Mouse (Mus musculus) left cerebral cortex, adult 9 months (tissue): ENCODE measurements around the gene Adora1.

Source experiments
- DNase-seq, 2 experiments: peaks; one replicate each; pipeline ENCODE4 v3.0.0; 2022; ENCODE audit warnings: low spot score in 2 of 2

The Adora1 gene

DNA sequence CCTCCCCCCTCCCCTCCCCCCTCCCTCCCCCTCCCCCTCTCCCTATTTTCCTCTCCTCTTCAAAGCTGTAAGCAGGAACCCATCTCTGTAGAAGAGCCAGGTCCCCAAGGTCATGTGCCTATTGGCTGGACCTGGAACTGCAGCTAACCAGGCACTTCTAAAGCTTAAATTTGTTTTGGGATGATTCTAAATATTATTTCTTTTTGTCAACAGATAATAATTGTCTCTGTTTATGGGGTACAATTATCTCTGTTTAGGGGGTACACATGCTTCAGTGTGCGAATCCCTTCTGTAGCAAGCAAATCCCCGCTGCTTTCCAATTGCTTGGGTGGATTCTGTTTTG is 18.6 kb downstream of the Adora1 start:
- no peak for DNase-seq

DNA sequence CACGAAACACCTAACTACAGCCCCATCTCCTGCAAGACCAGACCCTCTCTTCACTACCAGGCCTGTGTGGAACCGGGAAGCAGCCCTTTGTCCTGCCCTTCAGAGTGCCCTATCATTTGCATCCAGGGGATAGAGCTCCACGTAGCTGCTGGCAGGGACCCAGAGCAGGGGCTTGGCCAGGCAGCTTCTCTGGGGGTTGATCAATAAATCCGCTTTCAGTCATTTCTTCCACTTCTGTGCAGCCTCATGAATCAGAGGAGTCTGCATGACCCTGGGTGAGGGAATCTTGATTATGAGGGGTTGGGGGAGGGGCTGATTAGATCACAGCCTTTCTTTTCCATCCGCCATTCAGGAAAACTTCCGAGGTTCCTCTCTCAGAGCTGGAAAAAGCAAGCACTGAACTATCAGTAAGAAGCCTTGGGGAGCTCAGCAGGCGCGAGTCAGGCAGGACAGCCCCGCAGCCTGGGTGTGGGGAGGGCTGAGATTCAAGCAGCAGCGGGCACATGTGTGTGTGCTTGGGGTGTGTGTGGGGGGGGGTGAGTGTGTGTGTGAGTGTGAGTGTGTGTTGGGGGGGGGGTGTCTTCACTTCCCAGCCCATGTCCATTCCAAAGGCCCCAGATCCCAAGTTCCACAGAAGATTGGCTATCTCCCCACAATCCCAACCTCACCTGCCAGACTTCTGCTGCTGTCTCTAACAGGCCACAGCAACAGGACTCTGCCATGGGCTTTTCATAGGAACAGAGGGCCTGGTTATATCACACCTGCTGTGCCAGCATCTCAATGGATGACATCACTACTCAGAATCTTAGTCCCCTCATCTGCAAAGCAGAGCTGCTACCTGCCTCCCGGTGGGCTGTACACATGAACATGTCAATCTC is 19.2 kb downstream of the Adora1 start:
- no peak for DNase-seq

DNA sequence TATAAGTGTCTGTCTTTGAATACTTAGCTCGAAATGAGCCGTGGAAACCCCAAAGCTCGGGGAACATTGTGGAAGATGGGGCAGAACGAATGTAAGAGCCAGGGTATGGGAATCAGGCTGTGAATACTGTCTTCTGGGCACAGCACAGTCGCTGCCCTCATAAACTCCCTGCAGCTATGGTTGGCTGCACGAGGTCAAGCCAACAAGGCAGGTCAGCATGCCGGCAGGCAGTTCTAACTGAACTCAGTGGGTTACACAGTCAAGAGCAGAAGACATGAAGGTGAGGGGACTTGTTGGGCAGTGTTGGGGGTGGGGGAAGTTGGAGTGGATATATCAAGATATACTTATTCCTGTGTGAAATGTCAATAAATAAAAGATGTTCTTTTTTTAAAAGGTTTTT is 20.2 kb downstream of the Adora1 start:
- no peak for DNase-seq

DNA sequence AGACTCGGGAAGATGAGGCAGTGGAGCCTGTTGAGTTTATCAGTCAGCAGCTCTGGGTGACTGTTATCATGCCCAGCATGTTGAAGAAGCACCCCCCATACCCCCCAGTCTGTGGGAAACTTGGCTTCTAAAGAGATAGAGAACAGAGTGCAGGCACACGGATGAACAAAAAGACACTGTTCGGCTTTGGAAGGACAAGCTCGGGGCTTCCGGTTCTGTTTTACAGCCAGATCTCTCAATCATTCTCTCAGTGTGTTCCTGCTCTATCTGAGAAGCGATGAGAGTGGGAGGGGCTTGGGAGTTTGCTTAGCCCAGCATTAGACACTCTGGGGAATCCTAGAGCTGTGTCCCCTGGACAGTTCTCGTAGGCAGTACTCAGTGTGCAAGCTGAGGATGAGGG is 21.8 kb downstream of the Adora1 start:
- DNase-seq, result no peak

DNA sequence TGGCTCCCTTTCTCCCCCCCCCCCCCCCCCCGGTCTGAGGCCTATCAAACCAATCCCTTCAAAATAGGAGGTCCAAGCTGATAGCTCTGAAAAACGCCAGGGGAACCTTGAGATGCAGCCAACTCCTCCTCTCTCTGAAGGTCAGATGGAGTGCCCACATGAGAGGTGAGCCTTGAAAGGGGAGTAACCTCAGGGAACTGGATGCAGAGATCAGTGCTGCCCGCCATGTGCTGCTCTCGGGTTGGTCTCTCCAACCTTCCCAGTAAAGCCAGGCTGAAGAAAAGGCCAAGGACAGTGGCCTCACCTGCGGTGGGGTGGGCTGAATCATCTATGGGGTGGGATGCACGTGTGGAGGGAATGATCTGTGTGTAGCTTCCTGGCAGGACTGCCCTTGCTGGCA is 22.9 kb downstream of the Adora1 start:
- DNase-seq, result no peak

DNA sequence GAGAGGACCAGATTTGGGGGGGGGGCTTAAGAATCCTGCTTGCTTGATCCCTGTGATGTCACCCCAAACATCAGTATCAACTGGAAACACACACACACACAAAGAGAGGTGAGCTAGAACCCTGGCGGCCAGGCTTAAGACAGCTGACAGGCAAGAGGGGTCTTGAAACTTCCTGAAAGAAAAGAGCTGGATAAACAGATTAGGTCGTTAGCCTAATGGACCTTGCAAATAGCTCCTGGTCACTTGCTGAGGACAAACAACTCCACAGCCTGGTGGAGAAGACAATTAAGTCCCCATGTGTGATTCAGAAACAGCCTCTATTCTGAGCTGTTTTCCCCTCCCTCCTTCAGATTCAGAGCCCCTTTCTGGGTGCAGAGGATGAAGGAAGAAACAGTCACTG is 23.6 kb downstream of the Adora1 start:
- DNase-seq, result no peak

DNA sequence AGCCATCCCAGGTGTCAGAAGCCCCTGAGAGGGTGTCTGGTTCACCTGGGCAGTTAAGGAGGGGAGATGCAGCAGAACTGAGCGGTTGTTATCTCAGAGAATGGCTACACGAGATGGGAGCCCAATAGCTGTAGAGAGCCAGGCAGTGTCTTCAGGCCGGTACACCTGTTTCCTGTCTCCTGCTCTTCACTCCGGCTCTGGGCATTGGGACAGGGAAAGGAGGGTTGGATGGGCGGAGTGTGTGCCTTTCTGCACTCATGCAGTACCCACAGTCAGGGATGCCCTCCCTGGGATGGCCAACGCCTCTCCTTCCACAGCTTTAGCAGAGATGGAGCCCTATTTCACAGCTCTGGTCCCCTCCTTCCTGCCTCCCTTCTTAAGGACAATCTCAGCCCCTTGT is 24.2 kb downstream of the Adora1 start:
- no peak for DNase-seq

DNA sequence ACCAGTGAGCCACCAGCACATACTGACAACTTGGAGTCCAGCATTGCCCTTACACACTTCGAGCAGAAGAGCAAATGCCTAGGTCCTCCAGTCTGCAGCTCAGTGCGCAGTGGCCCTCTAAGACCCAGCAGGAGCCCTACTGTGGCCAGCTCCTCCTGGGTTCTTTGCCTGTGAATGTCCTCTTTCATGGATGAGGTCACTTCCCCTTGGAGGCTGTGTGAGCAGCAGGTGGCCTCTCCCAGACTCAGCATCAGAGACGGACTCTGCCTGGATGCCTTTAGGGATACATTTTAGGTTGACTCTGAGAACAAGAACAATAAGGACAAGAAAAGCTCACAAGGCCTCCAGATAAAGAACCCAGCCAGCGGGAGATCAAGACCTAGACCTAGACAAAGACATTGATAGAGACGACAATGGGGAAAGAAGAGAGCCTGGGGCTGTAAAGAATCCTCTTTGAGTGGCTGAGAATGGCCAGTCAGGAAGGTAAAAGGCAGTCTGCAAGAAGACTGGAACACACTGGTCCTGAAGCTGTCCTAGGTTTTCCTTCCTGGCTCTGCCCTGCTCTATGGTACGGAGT is 25.0 kb downstream of the Adora1 start:
- DNase-seq, result no peak

DNA sequence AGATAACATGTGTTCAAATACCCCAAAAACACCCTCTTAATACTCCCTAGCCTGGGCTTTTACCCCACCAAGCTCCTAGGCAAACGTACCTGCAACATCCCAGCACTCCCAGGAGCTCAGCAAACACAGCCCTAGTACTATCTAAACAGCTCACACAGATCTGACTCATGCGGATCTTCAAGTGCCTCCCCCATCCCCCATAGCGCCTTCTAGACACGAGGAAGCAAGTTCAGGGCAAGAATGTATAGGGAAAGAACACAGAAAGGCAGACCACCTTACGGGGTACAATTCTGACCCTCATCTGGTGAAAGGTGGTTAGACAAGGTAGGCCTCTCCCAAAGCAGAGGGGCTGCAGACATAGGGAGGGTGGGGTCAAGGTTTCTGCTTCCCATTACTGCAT is 29.1 kb downstream of the Adora1 start:
- DNase-seq, result no peak

DNA sequence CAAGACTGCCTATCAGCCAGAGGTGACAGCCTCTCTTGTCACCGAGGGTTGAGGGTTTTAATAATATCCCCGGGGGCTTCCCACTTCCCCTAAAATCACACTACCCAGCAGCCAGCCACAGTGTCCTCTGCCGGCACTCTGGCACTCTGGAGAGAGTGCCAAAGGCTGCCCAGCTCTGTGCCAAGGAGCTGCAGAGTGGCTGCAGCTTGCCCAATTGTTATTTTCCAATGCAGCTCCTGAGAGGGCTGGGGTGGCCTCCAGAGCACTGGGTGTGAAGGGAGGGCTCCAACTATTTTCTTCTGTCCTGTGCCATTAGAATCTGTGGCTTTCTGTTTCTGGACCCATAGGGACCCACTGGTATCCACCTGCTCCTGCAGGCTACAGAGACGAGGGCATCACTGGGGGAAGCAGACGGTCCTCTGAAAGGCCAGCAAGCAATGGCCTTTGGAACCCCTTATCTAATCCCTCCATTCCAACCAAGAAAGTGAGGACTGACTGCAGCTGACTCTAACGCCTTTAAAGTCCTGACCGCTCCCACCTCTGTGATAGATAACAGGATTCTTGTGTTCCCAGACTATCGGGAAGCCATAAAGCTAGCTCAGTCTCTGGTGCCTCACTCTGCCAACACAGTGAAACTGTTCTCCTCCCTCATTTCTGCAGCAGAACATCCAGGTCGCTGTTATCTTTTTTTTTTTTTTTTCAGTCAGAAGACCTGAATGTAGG is 29.8 kb downstream of the Adora1 start:
- no peak for DNase-seq

DNA sequence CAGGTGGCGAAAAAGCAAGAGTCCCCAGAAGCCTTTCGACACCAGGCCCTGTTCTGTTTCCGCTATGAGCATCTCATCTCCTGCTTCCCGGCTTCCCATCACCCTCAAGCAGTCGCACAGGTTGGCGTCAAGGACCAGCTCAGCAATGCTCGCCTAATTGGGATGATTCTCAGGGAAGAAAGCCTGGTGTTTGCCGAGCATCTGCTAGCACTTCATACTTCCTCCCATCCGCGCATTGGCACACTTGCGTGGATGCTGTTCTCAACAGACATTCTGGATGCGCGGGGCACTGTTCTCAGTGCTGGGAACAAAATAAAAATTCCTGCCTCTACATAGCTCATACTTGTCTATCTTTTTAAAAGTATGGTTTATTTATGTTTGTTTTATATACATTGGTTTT is 31.0 kb downstream of the Adora1 start:
- DNase-seq, result peak in 1 of 2 experiments; percentile 72

DNA sequence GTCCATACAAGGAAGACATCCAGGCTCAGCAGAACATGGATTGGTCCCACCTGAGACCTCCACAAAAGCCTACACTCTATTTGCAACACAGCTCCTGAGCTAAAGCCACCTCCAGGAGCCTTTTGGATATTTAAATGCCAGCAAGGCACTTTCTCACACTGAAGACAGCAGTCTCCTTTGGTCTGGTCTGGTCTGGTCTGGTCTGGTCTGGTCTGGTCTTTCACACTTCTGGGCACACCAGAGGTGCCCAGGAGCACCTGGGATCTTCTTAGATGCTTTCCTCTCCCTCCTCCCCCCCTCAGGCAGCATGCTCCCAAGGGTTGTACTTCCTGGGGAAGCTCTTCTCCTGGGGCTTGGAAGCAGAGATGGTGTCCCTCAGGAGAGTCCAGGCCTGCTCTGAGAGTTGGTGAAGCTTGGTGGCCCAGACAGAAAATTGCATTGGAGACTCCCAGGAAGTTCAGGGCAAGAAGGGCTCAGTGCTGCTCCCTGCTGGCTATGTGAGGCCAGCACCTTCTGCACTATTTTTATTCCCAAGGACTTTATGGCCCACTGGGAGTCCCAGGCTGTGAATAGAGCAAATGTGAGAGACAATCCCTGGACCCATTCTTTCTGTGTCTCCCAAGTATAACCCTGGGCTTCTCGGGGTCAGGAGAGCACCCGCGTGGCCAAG is 33.3 kb downstream of the Adora1 start:
- peak in 1 of 2 experiments; percentile 62 for DNase-seq

DNA sequence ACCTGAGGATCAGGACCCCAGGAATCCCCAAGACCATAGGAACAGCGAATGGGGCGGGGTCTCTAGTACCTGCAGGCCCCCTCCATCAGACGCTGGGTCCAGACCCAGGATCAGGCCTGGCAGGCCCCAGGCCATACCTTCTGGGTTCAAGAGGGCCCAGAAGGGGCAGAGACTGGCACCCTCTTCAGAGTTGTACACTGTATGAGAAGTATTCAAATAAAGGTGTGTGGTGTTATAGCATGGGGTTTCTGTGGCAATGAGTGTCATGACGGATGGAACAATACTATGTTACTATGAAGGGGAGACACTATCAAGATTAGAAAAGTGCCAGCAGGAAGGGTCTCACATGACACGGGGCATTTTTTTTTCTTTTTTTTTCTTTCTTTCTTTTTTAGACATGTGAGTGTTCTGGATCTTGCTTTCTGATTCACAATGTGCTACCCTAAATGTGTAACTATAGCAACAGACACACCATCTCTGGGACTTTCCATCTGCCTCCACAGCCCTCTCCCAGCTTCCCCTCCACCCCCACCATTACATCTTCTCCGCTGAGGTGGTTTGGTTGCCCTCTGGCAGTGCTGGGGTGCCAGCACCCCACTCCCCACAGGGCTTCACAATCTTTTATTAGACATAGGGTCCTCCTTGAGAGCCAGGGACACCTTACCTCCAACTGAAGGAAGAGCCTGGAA is 34.1 kb downstream of the Adora1 start:
- DNase-seq, result no peak

DNA sequence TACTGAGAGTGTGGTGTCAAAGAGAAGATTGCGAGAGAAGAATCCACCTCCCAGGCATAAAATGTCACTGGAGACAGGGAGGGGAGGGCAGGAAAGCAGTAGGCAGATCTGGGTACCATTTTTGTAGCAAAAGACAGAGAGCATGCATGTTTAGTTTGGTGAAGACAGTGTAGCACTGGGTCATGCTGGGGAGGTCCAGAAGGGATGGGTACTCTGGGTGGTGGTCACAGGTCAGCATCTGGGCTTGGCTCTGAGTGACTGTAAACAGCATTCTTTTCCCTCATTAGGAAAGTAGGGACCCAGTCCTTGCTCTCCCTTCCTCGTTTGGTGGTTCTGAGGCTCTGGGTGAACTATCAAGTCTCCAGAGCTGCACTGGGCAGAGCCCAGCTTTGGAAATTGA is 34.8 kb downstream of the Adora1 start:
- DNase-seq, result no peak

DNA sequence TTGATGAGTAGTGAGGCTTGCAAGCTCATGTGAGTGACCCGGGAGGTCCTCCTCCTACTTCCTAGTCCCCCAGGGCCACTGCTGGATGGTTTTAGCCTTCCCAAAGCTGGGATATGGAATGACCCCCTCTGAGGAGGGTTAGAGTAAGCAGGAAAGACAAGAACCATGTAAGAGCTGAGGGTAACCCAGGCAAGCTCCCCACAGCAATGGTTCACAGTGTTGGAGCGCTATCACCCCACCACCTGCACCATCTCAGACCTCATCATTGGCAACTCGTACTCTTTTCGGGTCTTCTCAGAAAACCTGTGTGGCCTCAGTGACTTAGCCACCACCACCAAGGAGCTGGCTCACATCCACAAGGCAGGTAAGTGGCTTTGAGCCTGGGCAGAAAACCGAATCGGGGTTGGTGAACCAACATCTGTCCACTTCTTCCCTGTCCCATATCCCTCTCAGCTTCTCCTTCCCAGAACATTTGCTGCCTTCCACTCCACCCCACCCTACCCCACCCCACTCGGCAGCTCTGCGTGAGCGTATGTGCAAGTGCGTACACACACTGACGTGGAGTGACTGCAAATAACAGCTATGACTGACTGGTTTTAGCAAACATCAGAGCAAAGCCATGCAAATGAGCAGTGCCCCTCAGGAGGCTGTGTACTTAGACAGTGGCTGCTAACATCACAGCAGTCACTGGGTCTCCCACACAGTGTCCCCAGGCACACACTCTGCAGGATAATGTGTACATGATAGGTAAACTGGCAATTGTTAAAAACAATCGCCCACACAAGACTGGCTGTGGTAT is 36.8 kb downstream of the Adora1 start:
- no peak for DNase-seq

DNA sequence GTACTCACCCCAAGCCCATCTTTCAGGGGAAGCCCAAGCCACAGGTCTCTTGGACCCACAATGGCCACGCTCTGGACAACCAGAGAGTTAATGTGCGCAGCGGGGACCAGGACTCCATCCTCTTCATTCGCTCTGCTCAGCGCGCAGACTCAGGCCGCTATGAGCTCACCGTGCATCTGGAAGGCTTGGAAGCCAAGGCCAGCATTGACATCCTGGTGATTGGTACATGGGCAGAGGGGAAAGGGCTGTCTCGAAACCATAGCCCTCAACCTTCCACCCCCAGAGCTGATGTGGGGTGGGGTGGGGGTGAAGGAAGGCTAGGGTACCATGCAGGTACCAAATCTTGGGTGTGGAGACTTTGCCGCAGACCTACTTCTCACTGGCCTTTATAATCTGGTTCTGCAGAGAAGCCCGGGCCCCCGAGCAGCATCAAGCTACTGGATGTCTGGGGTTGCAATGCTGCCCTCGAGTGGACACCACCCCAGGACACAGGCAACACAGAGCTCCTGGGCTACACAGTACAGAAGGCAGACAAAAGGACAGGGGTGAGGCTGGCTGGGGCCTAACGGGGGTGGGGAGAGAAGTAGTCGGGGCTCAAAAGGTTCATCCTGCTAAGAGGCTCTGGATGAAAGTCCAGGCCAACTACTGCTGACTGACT is 37.8 kb downstream of the Adora1 start:
- no peak for DNase-seq

DNA sequence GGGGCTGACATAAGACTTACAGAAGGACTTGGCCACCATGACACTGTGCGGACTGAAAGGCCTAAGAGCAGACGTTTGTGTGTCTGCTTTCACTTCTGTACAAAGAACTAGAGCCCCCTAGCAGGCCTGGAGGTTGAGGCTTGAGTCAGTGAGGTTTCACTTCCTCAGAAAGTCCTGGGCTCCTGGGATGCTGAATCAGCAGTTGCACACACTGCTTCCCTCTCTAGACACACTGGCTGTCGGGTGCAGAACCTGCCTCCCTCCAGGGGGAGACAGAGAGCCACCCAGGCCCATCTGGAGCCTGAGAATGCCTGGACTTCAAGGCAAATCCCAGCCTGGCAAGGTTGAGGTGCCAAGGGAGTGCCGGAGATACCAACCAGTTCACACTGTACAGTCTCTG is 38.8 kb downstream of the Adora1 start:
- DNase-seq, result peak in 1 of 2 experiments; percentile 87

DNA sequence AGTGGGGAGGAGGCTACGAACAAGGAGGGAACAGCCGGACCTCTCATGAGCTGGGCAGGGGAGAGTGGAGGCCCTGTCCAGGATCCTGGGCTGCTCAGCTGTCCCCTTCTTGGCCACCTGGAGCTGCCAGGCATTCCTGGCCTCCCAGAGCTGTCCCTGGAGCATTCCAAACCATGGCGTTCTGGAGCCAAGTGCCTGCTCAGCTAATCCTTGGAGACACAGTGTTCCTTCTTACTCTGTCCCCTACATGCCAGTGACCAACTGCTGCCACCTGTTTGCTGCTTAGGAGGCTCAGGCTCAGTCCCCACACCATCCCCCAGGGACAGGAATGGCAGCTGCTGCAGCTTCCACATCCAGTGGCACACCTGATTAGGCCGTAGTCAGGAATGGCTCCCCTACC is 39.3 kb downstream of the Adora1 start:
- peak in 1 of 2 experiments; percentile 53 for DNase-seq

DNA sequence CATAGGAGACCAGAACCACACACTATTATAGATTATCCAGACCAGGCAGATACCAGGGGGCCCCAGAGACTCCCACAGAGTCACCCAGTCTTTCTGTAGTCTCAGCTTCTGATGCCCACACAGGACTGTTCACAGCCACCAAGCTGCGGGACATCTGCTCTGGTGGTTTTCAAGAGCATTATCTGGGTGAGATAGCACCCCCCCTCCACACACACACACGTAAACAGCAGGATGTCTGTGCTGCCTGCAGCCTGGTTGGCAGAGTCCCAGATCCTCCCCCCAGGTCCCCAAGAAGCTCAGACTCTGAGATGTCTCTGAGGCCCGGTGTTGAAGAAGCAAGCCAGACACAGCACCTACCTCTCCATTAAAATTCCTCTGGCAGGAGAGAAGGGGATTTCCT is 39.7 kb downstream of the Adora1 start:
- DNase-seq, result peak in 1 of 2 experiments; percentile 72

DNA sequence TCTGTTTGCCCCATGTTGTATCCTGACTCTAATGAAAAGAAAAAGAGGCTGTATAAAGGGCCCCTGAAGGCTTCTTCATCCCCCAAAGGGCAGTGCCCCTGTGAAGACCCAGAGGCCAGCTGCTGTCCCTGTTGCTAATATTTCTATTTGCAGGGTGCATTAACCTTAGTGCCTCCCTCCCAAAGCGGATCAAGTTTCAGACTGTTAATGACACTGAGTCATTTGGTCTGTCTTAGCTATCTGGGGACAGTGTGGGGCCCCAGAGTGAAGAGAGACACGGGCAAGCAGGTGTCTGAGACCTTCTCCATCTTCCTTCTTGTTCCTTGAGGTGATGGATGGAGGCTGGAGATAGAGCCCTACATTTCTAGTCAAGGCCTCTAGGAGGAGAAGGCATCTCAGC is 40.1 kb downstream of the Adora1 start:
- DNase-seq, result no peak
